Comparison of ENCODE assay signal across 8 mouse cellular contexts in the genomic region with DNA sequence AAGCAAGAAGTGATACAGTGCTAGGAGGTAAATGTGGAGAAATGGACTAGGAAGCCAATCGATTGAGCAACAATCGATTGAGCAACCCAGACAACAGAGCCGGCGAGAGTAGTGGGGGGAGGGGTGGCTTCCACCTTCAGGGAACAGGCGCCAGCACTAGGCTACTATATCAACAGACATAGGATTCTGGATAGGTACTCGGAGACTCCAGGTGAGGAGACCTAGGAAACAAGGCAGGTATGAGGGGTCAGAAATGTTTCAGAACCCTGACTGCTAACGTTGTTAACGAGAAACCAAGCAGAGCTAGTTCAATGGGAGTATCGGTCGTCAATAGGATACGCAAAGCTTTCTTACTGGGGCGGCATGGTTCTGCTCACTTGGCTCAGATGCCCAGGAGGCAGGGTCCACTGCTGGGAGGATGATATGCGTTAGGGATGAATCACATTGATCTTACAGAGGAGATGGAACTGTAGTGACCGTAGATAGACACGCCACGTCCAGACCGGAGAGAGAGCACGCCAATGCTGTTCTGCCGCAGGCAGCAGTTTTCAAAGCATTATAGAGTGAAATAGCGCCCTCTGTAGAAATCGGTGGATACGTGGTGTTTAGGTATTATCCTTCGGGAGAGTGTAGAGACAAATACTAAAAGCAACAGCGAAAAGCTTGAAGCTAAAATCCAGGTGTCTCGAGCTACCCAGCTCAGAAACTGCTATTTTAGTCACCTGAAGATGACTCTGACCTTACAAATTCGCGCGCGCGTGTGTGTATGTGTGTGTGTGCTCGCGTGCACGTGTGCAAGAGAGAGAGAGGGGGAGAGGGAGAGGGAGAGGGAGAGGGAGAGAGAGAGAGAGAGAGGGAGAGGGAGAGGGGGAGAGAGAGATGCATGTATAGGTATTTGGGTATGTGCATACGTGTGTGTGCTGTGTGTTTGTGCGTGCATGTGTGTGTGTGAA. TPM values are rescaled to one million over a fixed set of nuclear protein-coding genes. Genes with fewer than 3 reads are reported as not detected.
DNase-seq lines count a peak whose midpoint lies in the region; ATAC-seq lines count a peak whose summit lies in the region.

No protein-coding gene starts in this region.

- H3K27ac ChIP-seq in brown adipose tissue, adult 24 weeks (replicated peaks; ENCODE audit: low read depth, low read length) = peak overlapping the region; percentile 40
- H3K27ac ChIP-seq in heart, embryonic 11.5 days (ENCODE audit: low read depth, low read length) = no peak overlapping the region
- peak overlapping the region; percentile 65; the same call in 1 of the 2 replicates for H3K27ac ChIP-seq in kidney, embryonic 15.5 days

- H3K4me1 ChIP-seq in brown adipose tissue, adult 24 weeks (ENCODE audit: control insufficient read depth, insufficient read depth, insufficient read length, low read length) = no peaks in the 10 kb centered on the region
- no peaks in the 10 kb centered on the region for H3K4me1 ChIP-seq in heart, embryonic 11.5 days (ENCODE audit: control insufficient read depth, insufficient read depth, low read length)
- 0 out of 2 replicates have a peak, but pooled peaks cover 5% of the 10 kb centered on the region for H3K4me1 ChIP-seq in kidney, embryonic 15.5 days

- ATAC-seq in CD4-positive, CD25-positive, alpha-beta regulatory T cell, adult 4 months = peak; percentile 91
- ATAC-seq in erythroid progenitor cell, adult 5-6 weeks (replicated peaks; ENCODE audit: low FRiP score, poor library complexity, severe bottlenecking) = peak; percentile 86
- ATAC-seq in heart, embryonic 11.5 days (replicated peaks; ENCODE audit: insufficient number of reproducible peaks, low FRiP score, low TSS enrichment) = peak; percentile 78
- ATAC-seq in kidney, embryonic 15.5 days (replicated peaks; ENCODE audit: low FRiP score) = peak; percentile 89
- ATAC-seq in monocyte, adult 5-6 weeks (replicated peaks; ENCODE audit: insufficient number of reproducible peaks, low FRiP score, low TSS enrichment, poor library complexity, severe bottlenecking) = peak; percentile 74

- H3K9ac ChIP-seq in heart, embryonic 11.5 days (ENCODE audit: low read depth, low read length) = peak overlapping the region; percentile 72
- H3K9ac ChIP-seq in kidney, embryonic 15.5 days = peak overlapping the region; percentile 58

- H3K27me3 ChIP-seq in heart, embryonic 11.5 days (ENCODE audit: control insufficient read depth, insufficient read depth, low read length) = no peaks in the 10 kb centered on the region
- H3K27me3 ChIP-seq in kidney, embryonic 15.5 days = no peaks in the 10 kb centered on the region

- peak; percentile 79 for DNase-seq in liver
- peak; percentile 65 to 82 for DNase-seq in spleen, postnatal 4 days (ENCODE audit: low spot score in 2 of 2)

- H3K9me3 ChIP-seq in heart, embryonic 11.5 days (replicated peaks; ENCODE audit: control insufficient read depth, low read length) = no peaks in the 10 kb centered on the region
- H3K9me3 ChIP-seq in kidney, embryonic 15.5 days (replicated peaks) = no peaks in the 10 kb centered on the region

- WGBS in heart, embryonic 11.5 days (ENCODE audit: insufficient replicate concordance) = 4% methylated on average over 35 of the region's 35 CpGs
- WGBS in kidney, embryonic 15.5 days = 2% methylated on average over 35 of the region's 35 CpGs

- H3K36me3 ChIP-seq in heart, embryonic 11.5 days (ENCODE audit: control insufficient read depth, insufficient read depth, low read length) = no peaks in the 10 kb centered on the region
- H3K36me3 ChIP-seq in kidney, embryonic 15.5 days = no peaks in the 10 kb centered on the region

- H3K4me3 ChIP-seq in brown adipose tissue, adult 24 weeks (ENCODE audit: insufficient read depth, low read depth, low read length) = peak overlapping the region; percentile 68
- H3K4me3 ChIP-seq in heart, embryonic 11.5 days (ENCODE audit: low read depth, low read length) = peak overlapping the region; percentile 62
- peak overlapping the region; percentile 58 for H3K4me3 ChIP-seq in kidney, embryonic 15.5 days (replicated peaks)

- H3K4me2 ChIP-seq in heart, embryonic 11.5 days = peak overlapping the region; percentile 73
- H3K4me2 ChIP-seq in kidney, embryonic 15.5 days = peak overlapping the region; percentile 72

RNA-seq across cellular contexts. Expression of gene Cdkl4, which starts 24.0 kb away (rescaled TPM):
- under 1 TPM; 0.46 to 0.53 TPM for polyA plus RNA-seq in CD4-positive, CD25-positive, alpha-beta regulatory T cell, adult 4 months (2017; shearing (Covaris generic))
- not detected in 2 replicates for polyA plus RNA-seq in brown adipose tissue, adult 24 weeks (2012; ENCODE audit: insufficient read depth, insufficient read length, missing spikeins)
- 2.2 TPM in 1 of 2 replicates, not detected in the other for total RNA-seq in erythroid progenitor cell, adult 5-6 weeks (2015; ENCODE audit: low replicate concordance)
- not detected in 2 replicates for total RNA-seq in erythroid progenitor cell, adult 5-6 weeks (2017; ENCODE audit: low replicate concordance)
- polyA plus RNA-seq in heart, embryonic 11.5 days (2014; fragmentation: Nextera tagmentation; extraction: Ambion mirVana) = 0.11 TPM in 1 of 2 replicates, not detected in the other
- 0.81 and 0.82 TPM in 2 replicates for polyA plus RNA-seq in kidney, embryonic 15.5 days (2015; fragmentation: Nextera tagmentation; extraction: Ambion mirVana)
- 0.29 to 1.4 TPM (median 0.38 TPM) in 3 replicates for total RNA-seq in monocyte, adult 5-6 weeks (2017)
